Mouse (Mus musculus) layer of hippocampus, postnatal 10 days (tissue): ENCODE data around the gene Tnip1. TPM values are rescaled to one million over a fixed set of nuclear protein-coding genes. Genes with fewer than 3 reads are reported as not detected.
A peak's percentile ranks its signal among the peaks of the same experiment; 100 is the strongest.
"Not testable (repeated sequence)": the region's sequence is repeated elsewhere in the genome, so short reads cannot be mapped to it uniquely, and the experiment has no call there.

ENCODE experiments used
- DNase-seq, 2 experiments: peaks; one replicate each; pipeline ENCODE4 v3.0.0; 2021; ENCODE audit warnings: low spot score in 2 of 2
- total RNA-seq, 2 experiments: library from RNA; stranded (reverse); gene quantifications; 2 replicates each; pipeline ENCODE4 v1.2.3; 2021

The Tnip1 gene
- total RNA-seq, 2 experiments from 2014 or later: 29.0 to 32.2 TPM

- no peak for DNase-seq
Observed at GRCm38 (mm10) chr11:54911671-54912502, 50.8 kb downstream of the Tnip1 start.

- DNase-seq: no peak
Observed at GRCm38 (mm10) chr11:54911201-54911600, 51.5 kb downstream of the Tnip1 start.

DNA sequence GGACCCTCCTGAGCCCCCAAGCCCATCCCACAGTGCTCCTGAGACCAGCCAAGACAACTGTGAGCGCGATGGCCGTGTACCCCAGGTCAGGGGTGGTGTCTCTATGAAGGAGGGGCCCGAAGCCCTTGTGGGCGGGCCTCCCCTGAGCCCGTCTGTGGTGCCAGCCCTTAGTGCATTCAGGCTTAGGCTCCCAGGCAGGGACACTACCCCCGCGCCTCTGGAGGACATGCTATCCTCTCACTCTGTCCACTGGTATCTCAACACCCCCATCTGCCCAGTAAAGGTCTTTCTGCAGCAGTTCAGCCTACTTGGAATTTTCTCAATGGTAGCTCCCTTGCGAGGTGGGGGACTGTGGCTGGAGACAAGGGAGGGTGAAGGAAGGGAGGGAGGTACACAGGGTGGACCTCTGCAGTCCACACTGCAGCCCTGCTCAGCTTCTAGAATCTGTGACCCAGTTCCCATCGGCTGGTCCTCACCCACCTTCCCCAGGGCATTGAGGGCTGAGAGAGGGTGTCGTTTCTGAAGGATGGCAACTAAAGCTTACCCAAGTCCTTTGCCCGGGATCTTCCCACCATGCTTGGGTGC, 52.5 kb downstream of the Tnip1 start:
- DNase-seq: no peak

- no peak for DNase-seq
Observed at GRCm38 (mm10) chr11:54909273-54909672, 53.4 kb downstream of the Tnip1 start.

DNA sequence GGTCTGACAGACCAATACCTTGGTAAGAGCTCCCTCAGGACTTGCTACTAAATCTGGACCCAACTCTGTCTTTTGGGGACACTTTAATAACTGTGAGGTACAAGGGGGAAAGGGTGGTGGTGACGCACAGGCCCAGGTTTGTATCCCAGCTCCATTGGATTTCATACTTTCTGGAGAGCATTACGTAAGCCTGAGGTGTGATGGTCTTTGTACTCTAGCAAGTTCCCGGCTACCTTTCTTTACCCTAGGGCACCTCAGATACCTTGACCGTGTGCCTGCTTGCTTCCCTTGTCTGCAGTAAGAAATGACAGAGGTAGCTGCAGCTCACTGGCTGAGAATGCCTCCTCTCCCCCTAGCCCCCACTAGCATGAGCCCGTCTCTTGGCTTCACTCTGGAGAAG, 55.5 kb downstream of the Tnip1 start:
- no peak for DNase-seq

DNA sequence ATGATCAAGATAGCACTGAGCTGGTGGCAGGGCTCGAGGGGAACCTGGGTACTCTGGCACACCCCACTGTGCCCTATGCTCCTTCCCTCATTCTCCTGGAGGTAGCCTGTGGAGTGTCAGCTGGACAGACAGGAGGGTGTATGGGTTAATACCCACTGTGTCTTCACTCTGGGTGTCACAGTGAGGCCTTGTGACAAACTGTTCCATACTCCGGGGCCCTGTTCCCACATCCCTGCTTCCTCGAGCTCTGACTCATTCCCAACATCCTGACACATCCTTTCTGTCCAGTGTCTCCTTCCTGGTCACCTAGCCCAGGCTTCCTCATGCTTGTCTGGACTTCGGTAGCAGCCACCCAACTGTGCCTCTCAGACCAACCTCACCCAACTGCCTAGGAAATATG, 56.3 kb downstream of the Tnip1 start:
- no peak for DNase-seq

GRCm38 (mm10) chr11:54905931-54906330, 56.8 kb downstream of the Tnip1 start:
- DNase-seq: no peak

- no peak for DNase-seq
Observed at GRCm38 (mm10) chr11:54905086-54905485, 57.6 kb downstream of the Tnip1 start.

- DNase-seq: no peak
Observed at GRCm38 (mm10) chr11:54903940-54904706, 58.6 kb downstream of the Tnip1 start.

- no peak for DNase-seq
Observed at GRCm38 (mm10) chr11:54903339-54903738, 59.4 kb downstream of the Tnip1 start.

DNA sequence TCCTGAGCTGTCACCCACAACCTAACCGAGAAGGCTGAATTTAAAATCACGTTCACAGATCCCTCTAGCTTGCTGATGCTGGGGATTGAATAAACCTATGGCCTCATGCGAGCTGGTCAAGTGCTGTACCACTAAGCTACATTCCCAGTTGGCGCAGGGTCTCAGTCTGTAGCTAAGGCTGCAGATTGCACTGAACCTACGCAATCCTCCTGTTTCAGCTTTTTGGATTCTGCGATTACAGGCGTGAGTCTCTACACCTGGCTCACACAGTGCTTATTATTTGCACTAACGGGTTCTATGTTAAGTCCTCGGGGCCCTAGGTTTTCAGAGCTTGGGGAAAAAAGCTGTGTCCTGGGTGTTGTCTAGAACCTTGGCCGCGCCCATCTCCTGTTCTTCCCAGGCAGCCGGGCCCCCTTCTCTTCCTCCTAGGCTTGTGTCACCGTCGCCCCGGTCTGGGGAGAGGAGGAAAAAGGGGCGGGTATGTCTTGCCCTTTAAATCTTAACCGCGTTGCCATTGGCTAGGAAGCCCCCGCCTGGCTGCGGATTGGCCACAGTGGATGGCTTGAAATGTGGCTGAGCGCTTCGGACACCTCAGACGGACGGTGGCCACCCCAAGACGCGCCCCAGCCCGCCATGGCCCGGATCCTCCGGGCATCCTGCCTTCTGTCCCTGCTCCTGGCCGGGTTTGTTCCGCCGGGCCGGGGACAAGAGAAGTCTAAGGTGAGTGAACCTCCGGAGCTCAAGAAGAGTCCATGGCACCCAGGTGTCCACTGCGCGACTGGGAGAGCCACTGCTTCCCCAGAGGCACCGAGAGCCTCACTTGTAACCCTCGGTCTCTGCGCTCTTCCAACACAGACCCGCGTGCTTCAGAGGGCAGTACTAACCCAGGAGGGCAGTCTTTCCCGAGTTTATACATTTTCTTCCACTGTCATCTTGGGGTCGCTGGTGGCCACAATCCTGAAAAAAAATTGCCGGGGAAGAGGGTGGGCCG, 60.1 kb downstream of the Tnip1 start, which contains the start of gene Gpx3:
TSS of gene Gpx3 (plus strand) at position 121 of the 991 bp plus-strand sequence.
- peak; percentile 47 to 57 for DNase-seq

DNA sequence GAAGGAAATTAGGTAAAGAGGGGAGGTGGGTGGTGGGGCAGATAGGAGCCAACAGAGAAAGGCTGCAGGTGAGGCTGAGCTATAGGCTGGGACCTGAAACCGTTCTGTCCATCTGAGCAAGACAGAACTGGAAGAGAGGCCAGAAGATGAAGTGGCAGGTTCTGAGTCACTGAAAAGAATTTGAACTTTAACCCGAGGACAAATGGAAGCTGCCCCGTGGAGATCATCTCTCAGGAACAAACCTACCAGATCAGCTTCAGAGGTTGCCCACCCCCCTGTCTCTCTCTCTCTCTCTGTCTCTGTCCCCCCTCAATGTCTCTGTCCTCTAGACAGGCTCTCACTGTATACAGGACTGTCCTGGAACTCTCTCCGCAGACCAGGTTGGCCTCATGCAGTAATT, 63.1 kb downstream of the Tnip1 start:
- no peak for DNase-seq

GRCm38 (mm10) chr11:54897470-54897869, 65.2 kb downstream of the Tnip1 start:
- DNase-seq: no peak

DNA sequence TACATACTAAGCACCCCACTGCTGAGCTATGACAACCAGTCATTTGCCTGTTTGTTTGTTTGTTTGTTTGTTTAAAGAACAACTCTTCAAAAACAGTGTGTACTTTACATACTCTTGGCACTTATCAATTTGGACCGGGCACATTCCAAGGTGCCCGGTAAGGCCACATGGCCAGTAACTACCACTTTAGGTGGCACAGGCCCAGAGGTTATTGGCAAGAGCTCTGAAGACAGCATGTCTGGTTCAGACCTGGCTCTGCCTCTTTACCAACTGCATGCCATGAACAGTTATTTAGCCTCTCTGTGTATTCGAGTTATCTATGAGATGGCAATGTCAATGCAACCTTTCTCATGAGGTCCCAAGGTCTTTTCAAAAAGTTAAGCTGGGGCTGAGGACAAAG, 66.1 kb downstream of the Tnip1 start:
- DNase-seq: not testable (repeated sequence)

GRCm38 (mm10) chr11:54894589-54894988, 68.1 kb downstream of the Tnip1 start:
- DNase-seq: no peak

DNA sequence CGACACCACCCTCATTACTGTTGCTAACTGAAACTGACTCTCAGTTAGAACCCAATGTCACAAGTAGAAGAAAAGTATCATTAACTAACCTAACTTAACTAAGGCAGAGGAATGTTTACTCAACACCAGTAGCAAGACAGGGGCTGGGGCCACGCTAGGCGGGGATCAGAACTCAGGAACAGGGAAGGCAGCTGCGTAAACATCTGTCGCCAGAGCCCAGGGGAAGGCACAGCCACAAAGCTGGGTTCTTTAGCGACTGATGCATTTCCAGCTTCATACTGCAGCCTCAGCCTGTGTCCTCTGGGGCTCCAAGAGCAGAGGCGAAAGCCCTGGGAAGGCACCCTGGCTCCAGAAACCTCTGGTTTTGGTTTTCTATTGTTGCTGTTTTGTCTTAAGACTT, 70.6 kb downstream of the Tnip1 start:
- no peak for DNase-seq

DNA sequence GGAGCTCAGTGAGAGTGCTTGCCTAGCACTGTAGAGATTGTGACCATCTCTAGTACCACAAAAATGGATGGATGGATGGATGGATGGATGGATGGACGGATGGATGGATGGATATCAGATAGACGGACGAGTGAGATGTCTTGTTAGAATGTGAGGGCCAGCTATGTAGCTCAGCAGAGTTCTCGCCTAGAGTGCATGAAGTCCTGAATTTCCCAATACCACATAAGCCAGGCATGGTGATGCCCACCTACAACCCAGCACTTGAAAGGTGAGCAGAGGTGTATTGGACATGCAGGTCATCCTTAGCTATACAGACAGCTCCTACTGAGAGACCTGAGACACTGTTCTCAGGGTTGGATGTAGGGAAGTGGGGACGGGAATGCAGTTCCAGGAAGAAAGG, 71.4 kb downstream of the Tnip1 start:
- DNase-seq: no peak

DNA sequence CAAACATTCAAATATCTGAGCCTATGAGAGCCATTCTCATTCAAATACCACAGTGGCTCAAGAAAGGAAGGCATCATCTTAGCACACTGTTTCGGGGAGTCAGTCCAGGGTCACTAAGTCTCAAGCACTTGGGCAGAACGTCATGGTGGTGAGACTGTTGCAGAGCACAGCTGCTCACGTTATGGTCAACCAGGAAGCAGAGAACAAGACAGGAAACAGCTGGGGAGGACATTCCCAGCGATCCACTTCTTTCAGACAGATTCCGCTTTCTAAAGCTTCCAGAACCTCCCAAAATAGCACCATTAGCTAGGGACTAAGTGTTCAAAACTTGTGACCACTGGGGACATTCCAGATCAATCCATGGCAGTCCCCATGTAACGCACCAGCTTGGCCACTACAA, 74.8 kb downstream of the Tnip1 start:
- no peak for DNase-seq

GRCm38 (mm10) chr11:54885406-54885805, 77.3 kb downstream of the Tnip1 start:
- no peak for DNase-seq

DNA sequence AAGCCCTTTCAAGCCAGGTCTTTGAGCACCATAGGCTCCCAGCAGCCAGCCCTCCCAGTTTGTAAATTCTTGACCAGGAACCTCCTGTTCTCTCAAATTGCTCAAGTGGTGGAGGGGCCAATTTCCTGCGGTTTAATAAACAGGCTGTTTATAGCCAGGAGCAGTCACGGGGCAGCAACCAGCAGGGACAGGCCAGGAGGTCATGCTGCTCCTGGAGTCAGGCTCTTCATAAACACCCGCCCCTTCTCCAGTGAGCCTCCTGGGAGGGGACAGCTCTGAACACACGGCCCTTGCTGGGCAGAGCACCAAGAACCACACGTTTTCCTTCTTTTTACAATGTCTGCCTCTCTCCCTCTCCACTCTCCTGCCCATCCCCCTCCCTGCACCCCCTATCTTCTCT, 77.8 kb downstream of the Tnip1 start:
- DNase-seq: no peak
